ENCODE assay signal across 13 mouse cellular contexts in the genomic region with DNA sequence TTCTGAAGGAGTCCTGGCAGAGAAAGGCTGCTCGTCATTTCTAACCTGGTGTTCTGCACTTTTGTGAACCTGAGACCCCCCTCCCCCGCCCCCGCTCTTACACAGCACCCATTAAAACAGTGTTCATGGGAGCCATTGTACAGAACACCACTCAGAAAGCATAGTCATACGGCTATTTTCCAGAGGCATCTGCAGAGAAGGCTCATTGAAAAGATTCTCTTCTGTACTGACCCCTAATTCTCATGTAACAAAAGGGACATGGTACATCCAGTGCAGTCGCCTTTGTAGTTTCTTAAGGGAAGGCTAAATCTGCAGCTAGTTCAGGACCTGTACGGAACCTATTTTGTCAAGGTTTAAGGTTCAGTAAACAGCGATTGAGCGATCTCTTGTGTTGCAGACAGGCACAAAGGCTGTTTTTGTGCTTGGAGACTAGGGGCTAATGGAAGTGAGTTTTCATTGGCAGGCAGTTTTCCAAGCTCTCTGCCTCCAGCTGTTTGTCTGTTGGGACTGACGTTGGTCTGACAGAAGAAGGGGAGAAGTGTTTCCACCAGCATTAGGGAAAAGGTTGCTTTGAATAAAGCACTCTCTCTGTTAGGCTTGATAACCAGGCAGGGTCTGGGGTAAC.
DNase-seq lines count a peak whose midpoint lies in the region; ATAC-seq lines count a peak whose summit lies in the region.
"Had no signal": no experiment of that assay in that cellular context is flagged by ENCODE, and none has a peak within 500 bp of the region (broad histone marks: within the 10 kb centered on the region; RNA-seq: fewer than 3 reads in every experiment).

No protein-coding gene starts in this region.

- H3K4me1 ChIP-seq in forebrain, embryonic 12.5 days: peaks cover 20% of the 10 kb centered on the region
- H3K4me1 ChIP-seq in limb, embryonic 13.5 days: peaks cover 9% of the 10 kb centered on the region
- H3K4me1 ChIP-seq in neural tube, embryonic 15.5 days: peaks cover 9% of the 10 kb centered on the region
- H3K4me1 ChIP-seq: heart, embryonic 12.5 days; liver, embryonic 15.5 days had no signal

- H3K27me3 ChIP-seq in forebrain, embryonic 12.5 days: no peaks in the 10 kb centered on the region
- H3K27me3 ChIP-seq in limb, embryonic 13.5 days: no peaks in the 10 kb centered on the region
- no peaks in the 10 kb centered on the region; the same call in 1 of the 2 replicates for H3K27me3 ChIP-seq in neural tube, embryonic 15.5 days (replicated peaks)
- H3K27me3 ChIP-seq: heart, embryonic 12.5 days; liver, embryonic 15.5 days had no signal

- peak; percentile 84 for ATAC-seq in forebrain, embryonic 12.5 days (ENCODE audit: low FRiP score)
- no peak for ATAC-seq in limb, embryonic 13.5 days (ENCODE audit: low FRiP score, low read depth)
- ATAC-seq in neural tube, embryonic 15.5 days (ENCODE audit: low FRiP score): peak; percentile 21; the same call in 1 of the 2 replicates
- ATAC-seq: CD4-positive, CD25-positive, alpha-beta regulatory T cell, adult 4 months had no signal

- H3K27ac ChIP-seq in forebrain, embryonic 12.5 days: peak overlapping the region; percentile 80
- peak overlapping the region; percentile 39; the same call in 1 of the 2 replicates for H3K27ac ChIP-seq in limb, embryonic 13.5 days
- 0 out of 2 replicates have a peak overlapping the region, but pooled peaks have one; percentile 18 for H3K27ac ChIP-seq in neural tube, embryonic 15.5 days (replicated peaks)
- H3K27ac ChIP-seq: liver, embryonic 15.5 days had no signal

- intact Hi-C loops in left cerebral cortex, postnatal 4 days (cut with DNase I): no loop called here
- intact Hi-C loops in left cerebral cortex, postnatal 36 days (cut with DNase I): no loop called here

- H3K4me3 ChIP-seq in forebrain, embryonic 12.5 days (replicated peaks): no peak overlapping the region
- no peak overlapping the region for H3K4me3 ChIP-seq in limb, embryonic 13.5 days
- no peak overlapping the region for H3K4me3 ChIP-seq in neural tube, embryonic 15.5 days (replicated peaks)
- H3K4me3 ChIP-seq: heart, embryonic 12.5 days; liver, embryonic 15.5 days had no signal

- H3K4me2 ChIP-seq in forebrain, embryonic 12.5 days: peak overlapping the region; percentile 25
- H3K4me2 ChIP-seq in limb, embryonic 13.5 days (replicated peaks): peak overlapping the region; percentile 34; the same call in 1 of the 2 replicates
- peak overlapping the region; percentile 29 for H3K4me2 ChIP-seq in neural tube, embryonic 15.5 days
- H3K4me2 ChIP-seq: heart, embryonic 12.5 days; liver, embryonic 15.5 days had no signal

- 8% methylated on average over 9 of the region's 9 CpGs for WGBS in forebrain, embryonic 12.5 days
- WGBS in limb, embryonic 13.5 days: 48% methylated on average over 9 of the region's 9 CpGs
- 28% methylated on average over 9 of the region's 9 CpGs for whole genome bisulfite sequencing in neural tube, embryonic 15.5 days

- no peaks in the 10 kb centered on the region for H3K9me3 ChIP-seq in forebrain, embryonic 12.5 days
- no peaks in the 10 kb centered on the region for H3K9me3 ChIP-seq in limb, embryonic 13.5 days
- H3K9me3 ChIP-seq in neural tube, embryonic 15.5 days (replicated peaks): no peaks in the 10 kb centered on the region
- H3K9me3 ChIP-seq: heart, embryonic 12.5 days; liver, embryonic 15.5 days had no signal

- no peaks in the 10 kb centered on the region for H3K36me3 ChIP-seq in forebrain, embryonic 12.5 days (replicated peaks)
- no peaks in the 10 kb centered on the region for H3K36me3 ChIP-seq in limb, embryonic 13.5 days
- no peaks in the 10 kb centered on the region for H3K36me3 ChIP-seq in neural tube, embryonic 15.5 days
- H3K36me3 ChIP-seq: heart, embryonic 12.5 days; liver, embryonic 15.5 days had no signal

- peak; percentile 21 for DNase-seq in left cerebral cortex, postnatal 4 days
- DNase-seq in left cerebral cortex, postnatal 36 days (ENCODE audit: low spot score in 2 of 2): no peak
- no peak for DNase-seq in cerebellum, adult 9-10 months
- no peak for DNase-seq in lung, adult 18-20 months
- DNase-seq in gastrocnemius, postnatal 25 days: no peak
- DNase-seq: kidney, adult 11 months; right cerebral cortex, adult 18-20 months had no signal

- no peak overlapping the region for H3K9ac ChIP-seq in forebrain, embryonic 12.5 days
- no peak overlapping the region for H3K9ac ChIP-seq in limb, embryonic 13.5 days
- peak overlapping the region; percentile 10; the same call in 1 of the 2 replicates for H3K9ac ChIP-seq in neural tube, embryonic 15.5 days (replicated peaks)
- H3K9ac ChIP-seq: heart, embryonic 12.5 days; liver, embryonic 15.5 days had no signal

Comparison
In these comparisons a context has a peak if more than half of its experiments do, and no peak if none do; other contexts are left out.
1. H3K27ac ChIP-seq: peak in every context shown above with its lines; median percentile 80 in forebrain, embryonic 12.5 days; 39 in limb, embryonic 13.5 days; 18 in neural tube, embryonic 15.5 days.